Mouse (Mus musculus) inflammation-experienced regulatory T-cells, adult 6 months (primary cell): Measurements from ENCODE around the gene Mfap4. TPM values are rescaled to one million over a fixed set of nuclear protein-coding genes. Genes with fewer than 3 reads are reported as not detected.

Source experiments
- ATAC-seq: one replicate; pipeline ENCODE4 v1.8.0; 2017
- polyA plus RNA-seq, 3 experiments: library from polyadenylated mRNA; unstranded; fragments of 100-300 nt; shearing (Covaris generic); gene quantifications; one replicate each; pipeline ENCODE4 v1.2.1; 2017

Mfap4 gene
- polyA plus RNA-seq, 3 experiments from 2014 or later = not detected

GRCm38 (mm10) chr11:61519484-61520107 lies 34.4 kb downstream of the Mfap4 start:
- ATAC-seq = no peak

DNA sequence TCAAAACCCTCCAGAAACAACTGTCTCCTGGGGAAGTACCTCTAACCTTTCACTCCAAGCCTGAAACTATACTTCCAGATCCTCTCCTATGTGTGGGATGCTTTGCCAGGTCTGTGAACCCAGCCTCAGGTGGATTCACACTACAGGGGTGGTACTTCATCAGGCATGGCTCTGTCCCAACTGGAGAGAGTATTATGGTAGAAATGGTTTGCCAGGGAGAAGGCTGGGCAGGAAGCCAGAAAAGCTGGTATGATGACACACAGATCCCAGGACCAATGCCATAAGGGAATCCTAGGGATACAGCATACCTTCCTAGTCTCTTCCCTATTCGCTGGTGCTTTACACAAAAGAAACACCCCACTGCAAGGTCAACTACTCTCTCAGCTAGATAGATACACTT lies 41.6 kb downstream of the Mfap4 start:
- no peak for ATAC-seq

- ATAC-seq = no peak
These were observed 44.1 kb downstream of the Mfap4 start for GRCm38 (mm10) chr11:61529268-61529713.

DNA sequence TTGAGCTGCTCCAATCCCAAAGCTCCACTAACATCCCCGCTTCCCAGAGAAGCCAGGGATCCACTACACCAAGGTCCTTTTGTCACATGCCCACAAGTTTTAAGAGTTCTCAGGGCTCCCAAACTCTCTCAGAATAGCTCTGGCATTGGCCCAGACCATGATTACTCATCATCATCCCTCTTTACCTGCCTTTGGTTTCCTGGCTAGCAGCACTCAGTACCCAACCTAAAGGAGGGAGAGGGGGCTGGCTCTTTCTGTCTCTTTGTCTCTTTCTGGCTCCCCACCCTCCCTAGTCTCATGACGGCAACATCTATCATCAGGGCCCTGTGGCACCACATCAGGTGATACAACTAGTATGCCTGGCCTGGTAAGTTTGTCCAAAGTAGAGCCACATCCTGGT lies 47.6 kb downstream of the Mfap4 start:
- no peak for ATAC-seq

- ATAC-seq = no peak
These were observed 48.3 kb downstream of the Mfap4 start for GRCm38 (mm10) chr11:61533571-61533970.

GRCm38 (mm10) chr11:61535530-61535929 lies 50.3 kb downstream of the Mfap4 start:
- ATAC-seq = no peak

GRCm38 (mm10) chr11:61536952-61537351 lies 51.7 kb downstream of the Mfap4 start:
- ATAC-seq = no peak

DNA sequence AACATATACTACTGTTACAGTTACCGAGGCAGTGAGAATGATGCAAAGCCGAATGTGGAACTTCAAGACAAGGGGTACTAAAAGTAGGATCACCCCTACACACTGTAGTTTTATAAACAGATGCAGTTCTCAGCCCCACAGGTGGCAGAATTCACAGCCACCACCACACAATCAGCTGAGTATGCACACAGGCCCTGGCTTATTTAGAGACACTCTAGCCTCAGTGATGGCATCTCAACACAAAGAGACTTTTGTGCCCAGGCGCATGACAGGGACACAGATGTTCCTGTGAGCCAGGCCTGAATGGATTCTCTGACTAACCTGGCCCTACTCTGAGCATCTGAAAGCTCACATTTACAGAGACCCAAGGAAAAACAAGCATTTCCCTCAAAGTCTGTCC lies 52.1 kb downstream of the Mfap4 start:
- no peak for ATAC-seq

Other genes with a start within 250 kb of the Mfap4 start
- 10 to 100 TPM; 36.1 to 44.6 (median 42.1) TPM for gene Aldh3a2, start 218.0 kb upstream of the Mfap4 start, polyA plus RNA-seq
- gene Slc47a2, start 142.6 kb upstream of the Mfap4 start, polyA plus RNA-seq = not detected
- gene Slc47a1, start 107.1 kb upstream of the Mfap4 start, polyA plus RNA-seq = not detected
- gene Rnf112, start 31.3 kb upstream of the Mfap4 start, polyA plus RNA-seq = not detected
- 1 to 10 TPM; 5.6 to 8.9 (median 8.1) TPM for gene Mapk7, start 9.0 kb downstream of the Mfap4 start, polyA plus RNA-seq
- 1 to 10 TPM; 2.2 to 4.4 (median 2.4) TPM for gene B9d1, start 19.7 kb downstream of the Mfap4 start, polyA plus RNA-seq
- gene Epn2, start 94.3 kb downstream of the Mfap4 start, polyA plus RNA-seq = under 1 TPM; 0.19 to 0.77 (median 0.30) TPM
- gene Grap, start 167.8 kb downstream of the Mfap4 start, polyA plus RNA-seq = 100 to 1,000 TPM; 180 to 210 (median 192) TPM
- under 1 TPM; 0.19 to 0.57 (median 0.19) TPM for gene Fam83g, start 198.7 kb downstream of the Mfap4 start, polyA plus RNA-seq
- under 1 TPM in 1 of 3 experiments, not detected in 2; 0.38 TPM for gene Slc5a10, start 235.4 kb downstream of the Mfap4 start, polyA plus RNA-seq